Mouse (Mus musculus) left cerebral cortex, adult 11 months (tissue): ENCODE data around the gene Cd72.

Experiments used
- DNase-seq: peaks from one replicate; pipeline ENCODE4 v3.0.0; 2022; ENCODE audit warnings: low spot score

Cd72 gene

DNA sequence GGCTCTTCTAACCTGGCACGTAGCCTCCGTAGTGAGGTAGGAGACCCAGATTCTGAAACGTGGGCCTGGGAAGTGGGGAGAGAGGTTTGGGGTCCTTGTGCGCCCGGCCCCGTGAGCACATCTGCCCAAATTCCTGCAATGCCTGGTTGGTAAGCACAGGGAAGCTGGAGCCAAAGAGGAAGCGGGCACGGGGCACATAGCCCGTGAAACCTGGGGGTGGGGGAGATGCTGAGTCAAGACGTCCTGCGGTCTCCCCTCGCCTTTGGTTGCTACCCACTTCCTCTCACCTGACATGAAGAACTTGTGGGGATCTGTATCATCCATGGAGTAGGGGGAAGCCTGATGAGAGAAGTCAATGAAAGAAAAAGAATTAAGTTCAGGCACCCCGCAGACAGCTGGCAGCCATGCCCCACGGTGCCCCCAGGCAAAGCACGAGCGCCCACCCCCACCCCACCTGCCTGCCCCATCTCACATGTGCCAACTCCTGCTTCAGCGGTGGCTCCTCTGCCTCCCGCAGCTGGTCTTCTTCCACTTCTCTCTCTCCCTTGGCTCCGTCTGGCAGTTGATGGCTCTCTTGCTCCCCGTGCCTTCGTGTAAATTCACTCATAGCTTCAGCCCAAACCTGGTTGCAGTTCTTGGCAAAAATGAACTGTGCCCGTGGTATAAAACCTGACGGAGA, 26.8 kb downstream of the Cd72 start:
- no peak for DNase-seq

DNA sequence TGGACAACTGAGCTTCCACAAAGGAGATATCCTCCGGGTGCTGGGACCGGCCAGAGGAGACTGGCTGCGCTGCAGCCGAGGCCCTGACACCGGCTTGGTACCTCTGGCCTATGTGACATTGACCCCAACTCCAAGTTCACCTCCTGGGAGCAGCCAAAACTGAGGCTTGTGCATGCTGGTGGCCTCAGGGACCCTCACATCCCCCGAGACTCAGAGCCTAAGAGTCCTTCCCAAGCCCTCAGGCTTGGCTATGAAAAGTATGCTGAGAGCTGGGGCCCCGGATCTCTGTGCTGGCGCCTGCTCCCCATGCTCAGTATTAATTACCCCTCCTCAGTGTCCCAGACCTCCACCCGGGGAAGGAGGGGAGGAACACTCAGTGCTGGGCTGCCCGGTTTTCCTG, 27.9 kb downstream of the Cd72 start:
- no peak for DNase-seq

DNA sequence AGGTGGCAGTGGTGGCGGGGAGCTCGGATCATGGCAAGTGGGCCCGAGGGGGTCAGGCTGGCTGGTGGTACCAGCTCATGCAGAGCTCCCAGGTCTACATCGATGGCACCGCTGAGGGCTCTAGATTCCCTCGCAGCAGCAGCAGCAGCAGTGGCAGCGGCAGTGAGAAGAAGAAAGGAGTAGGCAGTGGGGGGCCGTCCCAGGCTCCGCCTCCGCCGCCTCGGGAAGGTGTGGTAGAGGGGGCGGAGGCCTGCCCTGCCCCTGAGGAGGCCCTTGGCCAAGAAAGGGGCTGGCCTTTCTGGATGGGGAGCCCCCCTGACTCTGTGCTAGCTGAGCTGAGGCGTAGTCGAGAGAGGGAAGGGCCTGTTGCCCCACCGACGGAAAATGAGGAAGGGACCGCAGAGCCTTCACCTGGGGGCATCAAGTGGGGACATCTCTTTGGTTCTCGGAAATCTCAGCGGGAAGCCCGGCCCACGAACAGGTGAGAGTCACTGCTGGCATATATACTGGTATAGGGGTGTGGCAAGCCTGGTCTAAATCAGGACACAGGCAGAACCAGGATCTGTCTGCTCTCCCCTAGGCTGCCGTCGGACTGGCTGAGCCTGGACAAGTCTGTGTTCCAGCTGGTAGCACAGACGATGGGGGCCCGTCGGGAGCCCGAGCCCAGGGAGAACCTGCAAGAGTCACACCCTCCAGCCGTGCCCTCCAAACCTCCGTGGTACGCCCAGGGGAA, 28.6 kb downstream of the Cd72 start:
- no peak for DNase-seq

DNA sequence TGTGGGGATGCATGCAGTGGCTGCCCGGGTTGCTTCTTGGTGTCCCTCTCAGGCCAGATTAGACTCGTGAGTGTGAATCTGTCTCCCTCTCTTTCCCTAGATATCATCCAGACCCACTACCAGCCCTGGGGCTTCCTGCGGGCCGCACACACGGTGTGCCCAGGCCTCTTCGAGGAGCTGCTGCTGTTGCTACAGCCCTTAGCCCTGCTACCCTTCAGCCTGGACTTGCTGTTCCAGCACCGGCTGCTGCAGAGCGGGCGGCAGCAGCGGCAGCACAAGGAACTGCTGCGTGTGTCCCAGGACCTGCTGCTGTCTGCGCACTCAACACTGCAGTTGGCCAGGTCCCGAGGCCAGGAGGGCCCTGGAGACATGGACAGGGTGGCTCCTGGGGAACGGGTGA, 29.2 kb downstream of the Cd72 start:
- no peak for DNase-seq

DNA sequence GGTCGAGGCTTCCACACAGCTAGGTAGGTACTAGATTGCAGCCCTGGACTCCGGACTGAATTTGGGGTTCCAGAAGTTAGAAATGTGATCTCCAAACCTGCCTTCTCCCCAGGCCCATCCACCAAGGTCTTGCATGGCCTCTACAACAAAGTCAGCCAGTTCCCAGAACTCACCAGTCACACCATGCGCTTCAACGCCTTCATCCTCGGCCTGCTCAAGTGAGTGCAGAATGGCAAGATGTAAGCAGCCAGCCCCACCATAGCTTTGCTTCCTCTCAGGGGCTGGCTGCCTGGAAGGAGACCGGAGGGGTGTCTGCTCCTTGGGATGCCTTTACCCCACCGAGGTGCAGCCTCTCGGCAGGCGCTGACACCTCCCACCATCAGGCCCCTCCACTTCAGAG, 30.4 kb downstream of the Cd72 start:
- DNase-seq: no peak

DNA sequence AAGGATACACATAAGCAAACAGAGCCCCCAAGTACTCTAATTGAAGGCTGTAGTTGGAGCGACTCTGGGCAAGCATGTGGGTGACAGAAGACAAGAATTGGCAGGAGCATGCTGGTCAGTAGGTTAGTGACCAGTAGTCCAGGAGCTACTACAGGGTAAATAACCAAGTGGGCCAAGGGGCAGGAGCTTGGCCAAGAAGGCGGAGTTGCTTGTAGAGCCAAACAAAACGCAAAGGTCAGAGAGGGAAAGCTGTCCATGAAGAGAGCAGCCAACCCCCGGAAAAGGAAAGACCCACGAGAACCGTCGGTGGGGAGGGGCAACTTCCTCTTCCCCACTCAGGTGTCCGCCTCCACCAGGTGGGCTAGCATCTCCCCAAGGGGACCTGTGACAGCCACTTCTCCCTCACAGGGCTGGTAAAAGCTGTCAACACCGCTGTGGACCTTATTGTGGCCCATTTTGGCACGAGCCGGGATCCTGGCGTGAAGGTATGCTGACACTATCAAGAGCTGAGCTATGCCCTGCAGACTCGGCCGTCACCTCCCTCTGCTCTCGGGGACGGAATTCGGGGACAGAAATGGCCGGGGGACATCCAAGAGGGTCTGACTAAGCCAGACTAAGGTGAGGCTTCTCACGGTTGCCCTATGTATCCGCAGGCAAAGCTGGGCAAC, 31.0 kb downstream of the Cd72 start:
- DNase-seq: no peak

DNA sequence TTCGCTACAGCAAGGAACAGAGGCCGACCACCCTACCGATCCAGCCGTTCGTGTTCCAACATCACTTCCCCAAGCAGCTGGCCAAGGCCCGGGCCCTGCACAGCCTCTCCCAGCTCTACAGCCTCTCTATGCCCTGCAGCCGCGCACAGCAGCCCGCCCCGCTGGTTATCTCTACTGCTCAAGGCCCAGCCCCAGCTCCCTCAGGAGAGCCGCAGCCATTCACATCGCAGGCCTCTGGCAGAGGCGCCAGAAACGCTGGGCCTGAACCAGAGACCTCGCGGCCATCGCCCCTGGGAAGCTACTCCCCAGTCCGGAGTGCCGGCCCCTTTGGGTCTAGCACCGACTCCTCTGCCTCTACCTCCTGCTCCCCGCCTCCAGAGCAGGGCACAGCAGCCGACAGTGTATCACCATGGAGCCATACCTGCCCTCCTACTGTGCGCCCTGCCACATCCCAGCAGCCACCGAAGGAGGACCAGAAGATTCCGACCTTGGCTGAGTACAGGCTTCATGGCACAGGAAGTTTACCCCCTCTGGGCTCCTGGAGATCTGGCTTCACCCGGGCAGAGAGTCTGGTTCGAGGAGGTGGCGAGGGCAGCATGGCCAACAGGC, 32.7 kb downstream of the Cd72 start:
- no peak for DNase-seq

DNA sequence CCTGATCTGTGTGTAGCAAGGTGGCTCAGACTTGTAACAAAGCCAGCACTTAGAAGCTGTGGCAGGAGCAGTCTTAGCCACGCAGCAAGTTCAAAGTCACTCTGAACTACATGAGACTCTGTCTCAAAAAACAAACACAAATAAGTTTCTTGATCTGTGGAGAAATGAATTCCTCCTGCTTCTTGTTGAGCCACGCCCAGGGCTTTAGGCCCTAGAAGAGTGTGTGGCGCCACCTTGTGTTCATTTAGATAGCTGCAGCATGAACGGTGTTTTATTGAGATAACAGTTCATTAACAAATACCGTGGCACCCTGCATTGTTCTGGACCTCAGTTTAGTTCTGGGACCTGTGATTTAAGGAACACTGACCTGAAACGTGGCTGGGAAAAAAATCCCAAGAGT, 34.1 kb downstream of the Cd72 start:
- DNase-seq: peak; percentile 79

DNA sequence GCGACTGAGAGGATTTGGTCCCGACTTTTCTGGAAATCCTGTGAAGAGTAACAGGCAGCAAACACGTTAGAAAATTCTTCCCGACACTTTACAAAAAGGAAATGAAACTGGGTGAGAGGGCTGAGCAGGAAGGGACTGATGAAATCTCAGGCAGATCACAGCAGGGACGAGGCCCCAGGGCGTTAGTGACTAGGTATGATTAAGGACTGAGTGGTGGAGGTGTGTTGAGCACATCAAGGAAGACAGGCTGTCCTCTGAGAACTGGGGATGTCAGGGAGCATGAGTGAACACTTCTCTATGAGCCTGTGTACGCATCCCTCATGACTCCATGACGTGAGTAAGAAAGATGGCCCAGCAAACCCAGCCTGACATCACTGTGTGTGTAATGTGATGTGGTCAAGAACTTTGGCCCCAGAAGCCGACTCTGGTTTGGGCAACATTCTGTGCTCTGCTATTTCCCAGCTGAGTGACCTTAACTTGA, 34.6 kb downstream of the Cd72 start:
- no peak for DNase-seq

DNA sequence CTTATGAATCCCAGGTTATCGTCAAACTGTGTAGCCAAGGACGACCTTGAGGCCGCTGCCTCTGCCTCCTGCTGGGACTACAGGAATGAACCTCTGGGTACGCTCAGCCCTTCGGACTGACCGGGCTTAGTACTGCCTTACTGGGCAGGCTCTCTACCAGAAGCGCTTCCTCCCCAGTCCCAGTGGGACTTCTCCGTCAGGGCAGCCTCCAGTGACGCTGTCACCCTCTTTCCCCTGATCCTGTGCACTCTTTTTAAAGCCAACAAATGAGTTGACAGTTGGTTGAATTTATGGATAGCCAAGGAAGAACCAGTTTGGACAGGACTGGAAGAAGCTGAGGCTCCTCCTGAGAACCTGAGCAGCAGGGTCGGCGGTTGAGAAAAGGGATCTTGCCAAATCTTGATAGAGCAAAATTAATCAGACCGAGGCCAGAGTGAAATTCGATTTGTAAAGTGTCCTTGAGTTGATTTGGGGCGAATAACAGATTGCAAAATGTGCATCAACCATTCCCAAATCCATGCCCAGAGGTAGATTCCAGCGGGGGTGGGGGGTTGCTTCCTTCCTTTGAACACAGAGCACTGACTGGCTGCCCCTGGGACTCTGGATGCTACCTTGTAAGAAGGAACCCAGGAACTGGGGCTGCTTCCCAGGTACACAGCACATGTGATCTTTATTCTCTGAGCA, 35.3 kb downstream of the Cd72 start:
- no peak for DNase-seq

DNA sequence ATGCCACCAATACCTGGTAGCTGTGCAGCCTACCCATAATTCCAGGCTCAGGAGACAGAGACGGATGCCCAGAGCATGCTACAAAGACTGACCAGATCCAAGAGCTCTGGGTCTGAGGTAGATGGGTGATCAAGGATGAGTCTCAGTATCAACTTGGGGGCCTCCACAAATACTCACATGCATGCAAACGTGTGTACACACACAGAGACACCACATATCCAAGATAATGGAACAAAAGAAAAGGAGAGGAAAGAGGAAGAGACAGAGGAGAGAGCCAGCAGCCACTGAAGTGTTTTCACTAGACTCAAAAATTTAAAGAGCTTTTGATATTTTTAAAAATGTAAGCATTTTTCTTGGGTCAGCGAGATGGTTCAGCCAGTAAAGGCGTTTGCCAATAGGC, 36.0 kb downstream of the Cd72 start:
- DNase-seq: no peak

DNA sequence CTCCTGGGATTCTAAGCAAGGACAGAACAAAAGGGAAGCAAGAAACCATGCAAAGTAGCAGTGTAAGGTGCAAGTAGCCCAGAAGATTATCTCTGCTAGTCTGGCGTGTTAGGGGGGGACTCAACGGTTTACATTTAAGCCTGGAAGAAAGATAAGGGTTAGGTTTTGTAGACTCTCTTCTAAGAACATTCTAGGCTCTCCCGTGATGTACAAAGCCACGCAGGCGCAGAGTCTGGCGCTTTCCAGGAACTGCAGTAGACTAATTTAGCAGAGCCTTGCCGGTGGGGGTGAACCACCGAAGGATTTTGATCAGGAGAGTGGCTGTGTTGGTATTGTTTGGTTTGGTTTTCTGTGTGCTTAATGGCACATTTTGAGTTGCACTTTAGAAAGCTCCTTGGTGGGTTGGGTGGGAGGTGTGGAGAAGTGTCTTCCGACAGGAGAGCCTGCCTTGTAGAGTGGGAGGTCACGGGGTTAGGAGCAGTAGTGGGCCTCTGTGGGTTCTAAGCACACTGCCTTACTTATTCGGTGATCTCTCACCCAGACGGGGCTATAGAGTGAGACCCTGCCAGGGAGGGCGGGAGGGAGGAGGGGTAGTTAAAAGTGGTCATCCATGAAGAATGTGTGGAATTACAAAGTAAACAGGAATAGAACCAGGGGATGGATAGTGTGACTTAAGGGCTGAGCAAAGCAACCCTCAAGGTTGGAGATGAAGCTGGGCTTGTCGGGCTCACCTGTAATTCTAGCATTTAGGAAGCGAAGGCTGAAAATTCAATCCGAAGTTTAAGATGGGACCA, 37.0 kb downstream of the Cd72 start:
- no peak for DNase-seq

DNA sequence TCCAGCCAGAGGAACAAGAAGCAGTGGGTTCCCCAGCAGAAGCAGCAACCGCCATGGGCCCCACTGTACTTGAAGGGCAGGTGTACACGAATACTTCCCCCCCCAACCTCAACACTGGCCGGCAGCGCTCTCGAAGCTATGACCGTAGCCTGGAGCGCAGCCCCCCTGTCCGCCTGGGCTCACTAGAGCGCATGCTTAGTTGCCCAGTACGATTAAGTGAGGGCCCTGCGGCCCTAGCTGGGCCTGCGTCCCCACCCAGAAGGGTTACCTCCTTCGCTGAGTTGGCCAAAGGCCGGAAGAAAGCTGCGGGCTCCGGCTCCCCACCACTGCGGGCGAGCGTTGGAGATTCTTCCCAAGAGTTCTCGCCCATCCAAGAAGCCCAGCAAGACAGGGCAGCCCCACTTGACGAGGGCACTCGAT, 38.3 kb downstream of the Cd72 start:
- DNase-seq: no peak

DNA sequence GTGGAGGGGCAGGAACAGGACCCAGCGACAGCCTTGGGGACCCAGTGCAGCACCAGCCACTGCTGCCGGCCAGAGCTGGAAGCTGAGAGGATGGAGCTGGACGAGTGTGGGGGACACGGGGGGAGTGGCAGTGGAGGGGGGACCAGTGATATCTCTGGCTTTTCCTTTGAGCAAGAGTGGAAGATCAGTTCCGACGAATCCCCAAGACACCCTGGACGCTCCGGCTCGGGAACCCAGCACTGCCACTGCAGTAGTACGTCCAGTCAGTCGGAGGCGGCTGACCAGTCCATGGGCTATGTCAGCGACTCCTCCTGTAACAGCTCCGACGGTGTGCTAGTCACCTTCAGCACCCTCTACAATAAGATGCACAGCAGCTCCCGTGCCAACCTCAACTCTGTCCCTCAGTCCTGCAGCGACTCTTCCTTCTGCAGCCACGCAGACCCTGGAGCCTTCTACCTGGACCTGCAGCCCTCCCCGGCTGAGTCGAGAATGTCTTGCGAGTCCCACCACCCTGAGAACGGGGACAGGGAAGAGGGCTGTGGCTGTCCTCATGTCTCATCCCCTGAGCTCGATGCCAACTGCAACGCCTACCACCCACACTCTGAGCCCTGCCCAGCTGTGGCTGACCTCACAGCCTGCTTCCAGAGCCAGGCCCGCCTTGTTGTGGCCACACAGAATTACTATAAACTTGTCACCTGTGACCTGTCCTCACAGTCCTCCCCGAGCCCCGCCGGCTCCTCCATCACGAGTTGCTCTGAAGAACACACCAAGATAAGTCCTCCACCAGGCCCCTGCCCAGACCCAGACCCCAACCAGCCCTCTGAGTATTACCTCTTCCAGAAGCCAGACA, 39.0 kb downstream of the Cd72 start:
- DNase-seq: no peak

DNA sequence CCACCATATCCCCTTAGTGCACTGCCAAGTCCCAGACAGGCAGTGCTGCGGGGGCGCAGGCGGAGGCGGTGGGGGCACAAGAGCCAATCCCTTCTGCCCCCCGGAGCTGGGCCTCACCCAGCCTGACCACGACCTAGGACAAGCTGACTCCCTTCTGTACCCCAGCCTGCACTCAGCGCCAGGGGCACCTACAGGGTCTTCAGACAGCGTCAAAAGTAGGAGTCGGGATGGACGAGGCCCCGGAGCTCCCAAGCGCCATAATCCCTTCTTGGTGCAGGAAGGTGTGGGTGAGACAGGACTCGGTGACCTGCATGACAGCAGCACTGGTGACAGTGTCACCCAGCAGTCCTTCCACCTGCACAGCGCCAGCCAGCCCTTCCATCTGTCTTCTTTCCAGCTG, 39.7 kb downstream of the Cd72 start:
- DNase-seq: no peak

DNA sequence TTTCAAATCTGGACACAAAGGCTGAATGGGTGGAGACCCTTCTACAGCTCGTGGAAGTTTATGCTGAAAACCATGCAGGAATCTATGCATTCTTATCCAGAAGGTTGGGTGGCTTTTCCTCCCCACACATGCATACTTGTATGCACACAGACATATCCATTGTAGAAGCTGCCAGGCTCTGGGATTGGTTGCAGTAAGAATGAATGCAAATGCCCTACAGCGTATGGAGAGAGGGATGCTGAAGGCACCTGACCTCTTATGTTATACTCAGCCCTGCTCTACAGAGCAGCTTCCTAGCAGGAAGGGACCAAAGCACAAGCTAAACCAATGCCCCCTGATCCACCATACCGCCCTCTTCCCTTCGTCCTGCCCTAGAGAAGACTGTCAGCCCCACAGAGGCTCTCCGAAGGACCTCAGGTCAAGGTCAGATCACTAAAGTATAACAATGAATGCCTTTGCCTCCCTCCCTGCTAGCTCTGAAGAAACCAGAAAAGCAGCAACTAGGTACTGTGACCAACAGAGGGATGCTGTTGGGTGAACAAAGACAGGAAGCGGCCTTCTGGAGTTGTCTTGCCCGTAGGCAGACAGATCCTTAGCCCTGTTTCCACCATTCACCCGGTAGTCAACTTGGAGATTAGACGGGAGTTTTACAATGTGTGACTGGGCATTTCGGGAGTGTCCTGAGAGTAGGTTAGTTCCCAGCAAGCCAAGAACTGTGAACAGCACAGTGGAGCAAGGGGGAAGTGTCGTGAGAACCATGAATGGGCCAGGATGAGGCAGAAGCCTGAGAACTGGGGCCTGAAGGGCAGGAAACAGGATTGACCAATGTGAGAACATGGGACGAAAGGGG, 47.1 kb downstream of the Cd72 start:
- DNase-seq: no peak

DNA sequence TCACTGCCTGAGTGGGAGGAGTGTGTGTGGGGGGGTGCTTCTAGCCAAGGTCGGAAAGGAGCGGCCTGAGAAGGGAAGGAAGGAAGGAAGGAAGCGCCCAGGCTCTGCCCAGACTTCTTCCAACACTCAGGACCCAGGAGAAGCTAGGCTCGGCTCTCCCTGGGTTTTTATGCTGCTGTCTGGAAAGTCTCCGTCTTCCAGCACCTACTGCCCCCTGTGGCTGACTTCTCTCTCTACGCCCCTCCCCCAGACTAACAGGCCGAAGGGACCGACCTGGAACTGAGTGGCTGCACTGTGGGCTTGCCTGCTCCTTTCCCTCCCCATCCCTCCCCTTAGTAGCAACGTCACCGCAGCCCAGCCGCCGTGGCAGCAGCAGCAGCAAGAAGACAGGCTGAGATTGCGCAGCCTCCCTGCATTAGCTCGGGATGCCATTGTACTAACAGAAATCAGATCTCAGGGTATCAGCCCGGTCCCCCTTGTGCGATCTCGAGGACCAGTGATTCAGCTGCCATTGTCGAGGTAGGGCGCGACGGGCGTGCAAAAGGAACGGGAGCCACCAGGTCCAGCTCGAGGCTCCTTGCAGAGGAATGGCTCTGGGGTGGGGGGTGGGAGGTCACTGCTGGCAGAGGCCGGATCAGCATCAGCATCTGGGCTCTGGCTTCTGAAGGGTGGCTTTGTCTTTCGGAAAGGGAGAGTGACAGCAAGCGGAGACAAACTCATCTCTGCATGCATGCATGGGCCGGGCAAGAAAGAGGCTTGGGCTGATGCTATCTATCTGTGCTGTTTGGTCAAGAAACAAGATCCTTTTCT, 48.1 kb downstream of the Cd72 start:
- no peak for DNase-seq

DNA sequence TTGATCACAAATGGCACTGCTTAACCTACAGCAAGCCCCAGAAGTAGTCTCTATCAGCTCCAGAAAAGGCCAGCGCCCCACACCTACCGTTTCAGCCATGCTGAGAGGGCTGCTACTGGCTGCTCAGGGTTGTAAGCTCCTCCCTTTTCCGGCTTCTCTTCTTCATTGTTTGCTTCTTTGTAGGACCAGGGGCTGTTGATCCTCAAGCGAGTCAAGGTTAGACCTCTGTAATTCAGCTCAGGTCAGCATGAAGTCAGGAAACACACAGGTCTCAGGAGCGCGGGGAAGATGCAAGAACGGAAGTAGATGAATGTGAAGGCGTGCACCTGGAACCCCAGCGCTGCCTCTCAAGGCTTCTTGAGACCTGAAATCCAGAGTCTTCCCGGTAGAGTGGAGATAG, 49.7 kb downstream of the Cd72 start:
- DNase-seq: no peak

DNA sequence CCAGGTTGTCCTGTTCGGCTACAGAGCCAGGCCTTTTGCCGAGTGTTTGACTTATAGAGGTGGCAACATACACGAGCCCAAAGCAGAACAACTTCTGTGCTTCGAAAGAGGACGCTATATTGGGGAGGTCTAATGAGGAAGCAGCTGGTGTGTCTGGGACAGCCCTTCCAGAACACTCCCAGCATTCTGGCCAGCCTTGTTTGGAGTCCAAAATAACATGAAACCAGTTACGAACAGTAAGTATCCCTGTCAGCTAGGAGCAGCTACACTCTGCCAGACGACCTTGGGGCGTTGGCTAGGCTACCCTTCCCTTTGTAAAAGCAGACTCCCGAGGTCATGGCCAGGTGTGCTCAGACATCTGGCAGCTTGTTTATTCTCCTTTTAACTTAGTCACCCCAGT, 52.2 kb downstream of the Cd72 start:
- no peak for DNase-seq
